Mouse (Mus musculus) left cerebral cortex, postnatal 25 days (tissue): ENCODE data around the gene Auts2. TPM values are rescaled to one million over a fixed set of nuclear protein-coding genes. Genes with fewer than 3 reads are reported as not detected.

Experiments used
- DNase-seq, 2 experiments: peaks; one replicate each; pipeline ENCODE4 v3.0.0; 2022; ENCODE audit warnings: low spot score in 2 of 2, mixed read lengths in 1 of 2
- intact Hi-C: fragments of 180-260 bp; cut with DNase I; formaldehyde crosslinking; loops from one replicate; pipeline ENCODE4 v1.15.1; 2025
- total RNA-seq, 2 experiments: library from RNA; stranded (reverse); gene quantifications; 2 replicates each; pipeline ENCODE4 v1.2.3; 2021

The Auts2 gene
- total RNA-seq, 2 experiments from 2014 or later = 95.9 to 104 TPM

DNA sequence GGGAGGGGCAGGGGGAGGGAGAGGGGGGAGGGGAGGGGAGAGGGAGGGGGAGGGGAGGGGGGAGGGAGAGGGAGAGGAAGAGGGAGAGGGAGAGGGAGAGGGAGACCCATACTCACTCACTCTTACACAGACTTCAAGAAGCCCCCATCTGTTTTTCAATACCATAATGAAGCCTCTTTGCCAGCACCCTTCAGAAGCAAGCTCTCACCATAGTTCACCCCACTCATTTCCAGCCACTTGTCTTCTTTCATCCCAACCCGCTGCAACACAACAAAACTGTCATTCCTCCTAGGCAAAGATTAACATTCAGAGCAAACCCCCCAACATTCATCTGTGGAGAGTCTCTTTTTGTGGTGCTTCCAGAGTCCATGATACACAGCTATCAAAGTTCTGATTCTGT, 314.1 kb downstream of the Auts2 start:
- intact Hi-C loops = loop anchor here (10.0 kb wide), 1 partner anchor 694 kb away; no protein-coding TSS in a partner anchor
- DNase-seq = no peak

- intact Hi-C loops = loop anchor here (10.0 kb wide), 1 partner anchor 686 kb away; no protein-coding TSS in a partner anchor
Measured at GRCm38 (mm10) chr5:132220376-132220930, 322.7 kb downstream of the Auts2 start.

DNA sequence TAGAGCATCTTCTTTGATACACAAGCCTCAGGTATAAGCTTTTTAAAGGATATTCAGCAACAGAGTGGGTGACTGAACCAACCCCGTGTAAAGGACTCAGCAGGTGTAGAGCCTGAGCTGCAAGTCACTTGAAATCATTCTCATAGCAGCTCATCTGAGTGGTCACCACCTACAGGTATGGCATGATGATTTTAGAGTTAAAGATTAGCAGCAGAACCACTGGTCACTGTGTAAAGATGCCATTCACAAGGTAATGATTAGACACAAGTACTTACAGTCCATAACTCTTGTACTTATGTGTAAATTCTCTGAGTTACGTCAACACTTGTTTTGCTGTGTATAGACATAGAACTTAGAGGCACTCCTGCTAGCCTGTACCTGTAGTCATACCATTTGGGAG, 327.0 kb downstream of the Auts2 start:
- intact Hi-C loops = no loop called here
- no peak for DNase-seq

More at GRCm38 (mm10) chr5:132220376-132220930, 322.7 kb downstream of the Auts2 start:
- no peak for DNase-seq

DNA sequence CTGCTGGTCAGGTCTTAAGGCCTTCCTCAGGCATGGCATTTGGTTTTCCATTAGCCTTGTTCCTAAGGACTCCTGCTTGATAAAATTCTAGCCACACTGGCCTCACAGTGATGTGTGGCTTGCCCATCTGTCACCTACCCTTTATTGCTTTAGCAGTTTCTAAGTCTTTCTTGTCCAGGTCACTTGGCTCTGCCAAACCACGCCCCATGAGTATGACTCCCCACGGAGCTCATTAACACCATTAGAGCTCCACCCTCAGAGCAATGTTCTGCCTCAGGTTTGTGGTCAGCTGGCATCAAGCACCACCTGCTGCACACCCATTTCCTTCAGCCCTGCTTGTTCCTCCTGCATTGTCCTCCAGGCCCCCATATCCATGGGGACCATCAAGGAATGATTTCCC, 330.7 kb downstream of the Auts2 start:
- intact Hi-C loops = no loop called here

GRCm38 (mm10) chr5:132209694-132210093, 333.4 kb downstream of the Auts2 start:
- DNase-seq = peak in 1 of 2 experiments; percentile 41
- intact Hi-C loops = no loop called here

More for the DNA sequence above, 330.7 kb downstream of the Auts2 start:
- no peak for DNase-seq

DNA sequence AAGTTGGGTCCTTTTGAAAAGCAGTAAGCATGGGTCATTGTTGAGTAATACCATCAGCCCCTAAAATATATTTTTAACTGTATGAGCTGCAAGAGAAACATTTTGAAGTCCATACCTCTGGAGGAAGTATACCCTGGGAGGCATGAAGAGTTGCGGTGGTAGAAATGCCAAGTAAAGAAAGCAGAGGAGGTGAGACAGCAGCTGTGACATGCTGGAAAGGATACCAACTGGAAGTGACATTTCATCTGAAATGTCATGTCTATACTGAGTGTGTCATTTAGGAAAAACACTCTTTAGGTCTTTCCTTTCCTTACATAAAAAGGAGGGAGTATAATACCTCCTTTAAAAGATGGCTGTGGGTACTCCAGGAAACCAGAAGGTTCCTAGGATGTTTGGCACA, 336.9 kb downstream of the Auts2 start:
- intact Hi-C loops = no loop called here
- peak in 1 of 2 experiments; percentile 63 for DNase-seq

DNA sequence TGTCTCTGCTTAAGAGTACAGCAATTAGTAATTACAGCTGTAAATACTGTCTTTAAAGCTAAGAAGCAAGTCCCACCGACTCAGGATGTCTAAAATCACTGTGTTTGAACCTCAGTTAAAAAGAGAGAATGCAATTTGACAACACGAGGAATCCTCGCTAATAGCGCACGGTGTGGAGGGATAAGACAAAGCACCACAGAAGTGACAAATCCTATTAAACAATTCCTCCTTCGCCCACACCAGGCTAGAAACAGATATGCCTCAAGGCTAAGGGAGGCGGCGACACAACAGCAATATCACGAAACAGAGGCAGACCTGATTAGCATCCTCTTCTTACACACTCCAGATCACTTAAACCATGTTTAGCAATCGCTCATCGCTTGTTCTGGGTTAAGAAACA, 339.3 kb downstream of the Auts2 start:
- DNase-seq = no peak
- intact Hi-C loops = no loop called here

DNA sequence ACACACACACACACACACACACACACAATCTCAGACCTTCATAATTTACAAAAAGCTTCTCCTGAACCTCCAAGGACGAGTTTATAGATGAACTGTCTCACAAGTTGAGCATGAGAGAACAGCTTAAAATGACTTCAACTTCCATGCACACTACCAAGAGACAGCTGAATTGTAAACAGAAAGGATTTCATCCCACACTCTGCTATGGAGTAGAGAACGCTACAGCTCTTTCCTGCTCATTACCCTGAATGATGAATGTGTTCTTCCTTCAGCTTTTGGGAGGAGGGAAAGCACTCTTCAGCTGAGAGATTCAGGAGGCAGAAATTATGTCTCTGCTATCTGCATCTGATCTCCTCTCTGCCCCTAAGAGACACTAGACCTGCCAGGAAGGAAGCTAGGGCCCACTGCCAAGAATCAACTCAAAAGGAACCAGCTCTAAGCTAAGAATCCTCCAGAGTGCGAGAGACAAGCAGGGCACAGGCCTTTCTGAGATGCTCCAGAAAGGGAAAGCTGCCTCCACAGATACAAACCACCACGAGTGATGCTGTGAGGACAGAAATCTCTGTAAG, 342.0 kb downstream of the Auts2 start:
- intact Hi-C loops = no loop called here
- DNase-seq = peak in 1 of 2 experiments; percentile 26

- intact Hi-C loops = no loop called here
- DNase-seq = peak in 1 of 2 experiments; percentile 35
Measured at GRCm38 (mm10) chr5:132200595-132200994, 342.5 kb downstream of the Auts2 start.

DNA sequence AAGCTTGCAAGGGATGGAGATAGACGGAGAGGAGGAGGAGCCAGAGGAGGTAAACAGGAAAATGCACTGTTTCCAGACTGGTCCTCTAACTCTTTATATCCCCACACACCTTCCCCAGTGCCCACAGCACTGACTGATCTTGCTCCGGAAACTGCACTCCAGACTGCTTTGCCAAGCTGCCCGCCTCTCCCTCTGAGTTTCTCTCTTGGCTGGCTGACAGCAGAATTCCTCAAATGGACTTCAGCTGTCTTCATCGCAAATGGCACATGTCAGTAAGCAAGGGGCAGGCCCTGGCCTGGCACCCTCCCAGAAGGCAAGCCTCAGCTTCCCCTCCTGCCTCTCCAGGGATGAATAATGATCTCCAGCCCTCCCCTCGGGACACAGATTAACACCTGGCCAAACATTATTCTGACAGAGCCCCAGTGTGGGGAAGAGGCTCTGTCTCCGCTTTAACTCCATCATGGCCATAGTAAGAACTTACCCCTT, 348.1 kb downstream of the Auts2 start:
- DNase-seq = peak in 1 of 2 experiments; percentile 19
- intact Hi-C loops = no loop called here

GRCm38 (mm10) chr5:132190190-132190589, 353.0 kb downstream of the Auts2 start:
- intact Hi-C loops = no loop called here
- DNase-seq = no peak

- intact Hi-C loops = no loop called here
- no peak for DNase-seq
Measured at GRCm38 (mm10) chr5:132186659-132187058, 356.5 kb downstream of the Auts2 start.

- intact Hi-C loops = no loop called here
- no peak for DNase-seq
Measured at GRCm38 (mm10) chr5:132186221-132186620, 356.9 kb downstream of the Auts2 start.

GRCm38 (mm10) chr5:132184395-132185095, 358.6 kb downstream of the Auts2 start:
- DNase-seq = no peak
- intact Hi-C loops = no loop called here

DNA sequence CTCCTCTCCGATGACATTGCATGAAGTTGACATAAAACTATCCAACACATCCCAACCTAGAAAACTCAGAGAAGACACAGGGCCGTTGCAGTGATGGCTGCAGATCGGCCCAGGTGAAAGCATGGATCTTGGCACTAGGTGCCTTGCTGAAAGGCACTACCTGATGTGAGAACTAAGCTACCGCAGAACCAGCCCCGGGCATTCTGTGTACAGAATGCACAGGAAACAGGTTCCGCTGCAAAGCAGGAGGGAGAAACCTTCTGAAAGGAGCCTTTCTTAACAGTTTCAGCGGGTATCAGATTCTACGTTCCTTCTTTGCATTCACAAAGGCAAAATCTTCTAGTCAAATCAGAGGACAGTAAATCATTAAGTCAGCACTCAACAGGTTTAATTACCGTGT, 361.1 kb downstream of the Auts2 start:
- DNase-seq = no peak
- intact Hi-C loops = no loop called here

DNA sequence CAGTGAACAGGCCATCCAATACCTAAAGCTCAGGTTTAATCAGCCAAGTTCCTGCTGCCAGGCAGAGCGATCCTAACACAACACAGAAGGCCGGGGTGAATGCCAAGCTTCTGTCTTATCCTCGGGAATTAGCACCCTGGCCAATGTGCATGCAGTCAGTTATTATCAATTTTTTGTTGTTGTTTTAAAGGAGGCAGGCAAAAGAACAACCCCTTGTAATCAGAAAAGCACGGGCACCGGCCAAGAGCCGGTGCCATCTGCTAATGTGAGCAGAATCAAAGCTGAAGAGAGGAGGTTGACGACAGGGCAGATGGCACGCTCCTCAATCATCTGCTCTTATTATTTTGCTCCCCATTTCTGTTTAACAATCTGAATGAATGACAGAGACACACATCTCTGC, 373.1 kb downstream of the Auts2 start:
- no peak for DNase-seq
- intact Hi-C loops = no loop called here

DNA sequence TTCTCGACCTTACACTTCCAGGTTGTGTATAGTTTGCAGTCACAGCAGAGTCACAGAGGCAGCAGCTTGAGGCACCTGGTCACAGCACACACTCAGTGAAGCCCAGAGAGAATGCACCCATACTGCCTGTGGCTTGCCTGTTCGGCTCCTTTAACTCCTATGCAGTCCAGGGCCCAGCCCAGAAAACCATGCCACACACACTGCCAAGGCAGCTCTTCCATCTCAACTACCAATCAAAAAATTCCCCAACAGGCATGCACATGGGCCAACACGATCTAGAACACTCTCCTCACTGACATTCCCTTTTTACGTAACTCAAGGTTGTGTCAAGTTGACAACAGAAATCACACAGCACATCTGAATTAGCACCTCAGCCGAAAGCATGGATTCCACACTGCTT, 374.3 kb downstream of the Auts2 start:
- intact Hi-C loops = no loop called here
- peak in 1 of 2 experiments; percentile 19 for DNase-seq

DNA sequence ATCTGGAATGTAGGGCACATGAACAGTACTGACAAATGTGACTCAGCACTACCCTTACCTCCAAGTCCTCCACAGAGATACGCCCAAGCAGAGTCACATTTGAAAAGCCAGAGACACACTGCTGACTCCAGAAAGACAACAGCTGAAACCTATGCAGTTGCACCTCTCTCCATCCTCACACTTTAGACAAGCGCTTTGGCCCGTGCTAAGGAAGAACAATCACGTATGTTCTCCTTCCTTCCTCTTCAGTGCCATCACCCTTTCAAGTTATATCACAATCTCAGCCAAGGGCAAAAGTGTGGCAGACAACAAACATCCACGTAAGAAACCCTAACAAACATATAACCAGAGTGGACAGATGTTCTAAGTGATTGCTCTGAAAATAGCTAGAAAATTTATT, 374.9 kb downstream of the Auts2 start:
- intact Hi-C loops = no loop called here
- DNase-seq = peak in 1 of 2 experiments; percentile 26

GRCm38 (mm10) chr5:132166559-132166958, 376.6 kb downstream of the Auts2 start:
- intact Hi-C loops = no loop called here
- DNase-seq = no peak

DNA sequence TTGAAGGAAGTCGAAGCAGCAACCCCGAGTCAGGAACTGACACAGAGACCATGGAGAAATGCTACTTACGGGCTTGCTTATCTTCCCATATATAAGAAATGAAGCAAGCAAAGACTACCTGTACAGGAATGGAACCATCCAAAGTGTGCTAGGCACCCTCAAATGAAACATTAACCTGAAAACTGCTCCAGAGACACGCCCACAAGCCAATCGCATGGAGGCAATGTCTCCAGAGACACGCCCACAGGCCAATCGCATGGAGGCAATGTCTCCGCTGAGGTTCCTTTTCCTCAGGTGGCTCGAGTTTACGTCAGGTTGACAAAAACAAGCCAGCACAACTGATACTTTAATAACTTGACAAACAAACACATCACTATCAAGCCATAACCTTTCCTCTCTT, 379.2 kb downstream of the Auts2 start:
- intact Hi-C loops = no loop called here
- DNase-seq = no peak

- DNase-seq = no peak
- intact Hi-C loops = no loop called here
Measured at GRCm38 (mm10) chr5:132162206-132162533, 381.0 kb downstream of the Auts2 start.
